Mouse (Mus musculus): ENCODE measurements at regions not wholly inside any gene's neighbourhood (a gene's known extent, or its start where the extent isn't known, plus 50 kb on each side); places are given as distances from the start of the nearest gene placed in this dataset.
A peak's percentile ranks its signal among the peaks of the same experiment; 100 is the strongest.

DNA sequence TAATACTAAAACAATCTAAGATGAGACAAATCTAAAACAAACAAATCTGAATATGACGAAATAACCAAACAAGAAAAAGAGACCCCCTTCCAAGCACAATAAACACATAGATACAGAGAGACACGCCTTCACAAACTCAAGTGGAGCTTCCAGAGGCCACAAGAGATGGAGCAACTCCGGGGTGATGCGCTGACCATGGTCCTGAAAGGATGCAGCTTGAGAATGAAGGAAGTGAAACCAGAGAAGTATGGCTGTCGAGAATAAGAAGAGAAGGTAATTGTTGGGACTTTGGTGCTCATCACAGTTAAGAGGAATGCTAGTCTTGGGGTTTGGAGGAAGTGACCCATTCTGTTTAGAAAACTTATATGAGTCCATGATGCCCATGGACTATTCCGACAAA, 173.1 kb downstream of the Olfm4 start:
- H3K36me3 ChIP-seq (ENCODE audit: insufficient read depth, low read length) = no peaks in the 10 kb centered on the region
- H3K4me1 ChIP-seq (replicated peaks; ENCODE audit: low read depth, low read length) = no peaks in the 10 kb centered on the region
- no peaks in the 10 kb centered on the region for H3K27me3 ChIP-seq (ENCODE audit: insufficient read depth, low read length)

GRCm38 (mm10) chr14:80169211-80169610, 185.3 kb downstream of the Olfm4 start:
- H3K4me1 ChIP-seq (replicated peaks; ENCODE audit: low read depth, low read length) = peaks cover 4% of the 10 kb centered on the region; the same call in 1 of the 2 replicates
- H3K9me3 ChIP-seq (ENCODE audit: low read length) = 0 out of 2 replicates have a peak, but pooled peaks cover 2% of the 10 kb centered on the region
- H3K36me3 ChIP-seq (ENCODE audit: insufficient read depth, low read length) = no peaks in the 10 kb centered on the region
- H3K27me3 ChIP-seq (ENCODE audit: insufficient read depth, low read length) = peaks cover 17% of the 10 kb centered on the region
- H3K4me3 ChIP-seq (replicated peaks; ENCODE audit: low read length) = no peak overlapping the region
- TF ChIP-seq CTCF (conservative IDR thresholded peaks at IDR 0.05; ENCODE audit: low read length) (no peak), NANOG (IDR thresholded peaks at IDR 0.05; ENCODE audit: borderline replicate concordance, low read length) (no peak), POU5F1 (IDR thresholded peaks at IDR 0.05; ENCODE audit: borderline replicate concordance, low read length) (no peak)

More for the DNA sequence above, 173.1 kb downstream of the Olfm4 start:
- Histone ChIP-seq H3K9me3 (ENCODE audit: low read length) (no peaks in the 10 kb centered on the region), H3K4me3 (replicated peaks; ENCODE audit: low read length) (no peak overlapping the region)
- TF ChIP-seq POU5F1 (IDR thresholded peaks at IDR 0.05; ENCODE audit: borderline replicate concordance, low read length) (no peak), CTCF (conservative IDR thresholded peaks at IDR 0.05; ENCODE audit: low read length) (no peak), NANOG (IDR thresholded peaks at IDR 0.05; ENCODE audit: borderline replicate concordance, low read length) (no peak)

DNA sequence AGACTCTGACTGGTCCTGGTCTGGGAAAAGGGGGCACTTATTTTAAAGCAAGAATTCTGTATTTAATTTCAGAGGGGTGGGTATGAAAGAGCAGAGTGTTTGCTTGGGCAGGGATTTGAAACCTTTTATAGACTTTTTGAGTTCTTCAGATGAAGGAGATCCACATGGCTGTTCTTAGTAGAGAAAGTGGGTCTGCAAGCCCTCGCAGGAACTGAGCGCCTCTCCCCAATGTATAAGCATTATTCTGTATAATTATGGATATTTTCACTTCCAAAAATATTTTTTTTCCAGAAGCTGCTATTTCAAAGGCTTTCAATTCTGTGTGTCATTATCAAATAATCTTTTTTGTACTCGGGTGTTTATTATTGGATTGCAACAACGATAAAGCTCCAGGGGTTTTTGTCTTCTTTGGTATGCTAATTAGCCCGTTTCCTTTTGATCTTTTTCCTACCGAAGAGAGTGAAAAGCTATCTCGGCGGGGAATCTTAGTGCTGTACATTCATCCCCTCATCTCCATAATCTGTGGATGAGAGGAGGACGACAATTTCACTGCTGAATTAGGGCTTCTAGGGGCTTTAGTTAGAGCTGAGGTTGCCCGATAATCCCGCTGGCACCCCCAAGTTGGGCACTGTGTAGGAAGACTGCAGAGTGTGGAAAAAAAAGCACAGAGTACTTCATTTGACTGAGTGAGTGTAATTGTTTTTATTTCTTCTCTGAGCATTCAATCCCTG, 186.7 kb downstream of the Olfm4 start:
- no peak overlapping the region for H3K4me3 ChIP-seq (replicated peaks; ENCODE audit: low read length)
- peaks cover 4% of the 10 kb centered on the region; the same call in 1 of the 2 replicates for H3K4me1 ChIP-seq (replicated peaks; ENCODE audit: low read depth, low read length)
- no peaks in the 10 kb centered on the region for H3K36me3 ChIP-seq (ENCODE audit: insufficient read depth, low read length)
- H3K27me3 ChIP-seq (ENCODE audit: insufficient read depth, low read length) = peaks cover 17% of the 10 kb centered on the region
- TF ChIP-seq NANOG (IDR thresholded peaks at IDR 0.05; ENCODE audit: borderline replicate concordance, low read length) (peak; percentile 7; the same call in 1 of the 2 replicates), POU5F1 (IDR thresholded peaks at IDR 0.05; ENCODE audit: borderline replicate concordance, low read length) (no peak), CTCF (conservative IDR thresholded peaks at IDR 0.05; ENCODE audit: low read length) (no peak)
- H3K9me3 ChIP-seq (ENCODE audit: low read length) = 0 out of 2 replicates have a peak, but pooled peaks cover 2% of the 10 kb centered on the region

DNA sequence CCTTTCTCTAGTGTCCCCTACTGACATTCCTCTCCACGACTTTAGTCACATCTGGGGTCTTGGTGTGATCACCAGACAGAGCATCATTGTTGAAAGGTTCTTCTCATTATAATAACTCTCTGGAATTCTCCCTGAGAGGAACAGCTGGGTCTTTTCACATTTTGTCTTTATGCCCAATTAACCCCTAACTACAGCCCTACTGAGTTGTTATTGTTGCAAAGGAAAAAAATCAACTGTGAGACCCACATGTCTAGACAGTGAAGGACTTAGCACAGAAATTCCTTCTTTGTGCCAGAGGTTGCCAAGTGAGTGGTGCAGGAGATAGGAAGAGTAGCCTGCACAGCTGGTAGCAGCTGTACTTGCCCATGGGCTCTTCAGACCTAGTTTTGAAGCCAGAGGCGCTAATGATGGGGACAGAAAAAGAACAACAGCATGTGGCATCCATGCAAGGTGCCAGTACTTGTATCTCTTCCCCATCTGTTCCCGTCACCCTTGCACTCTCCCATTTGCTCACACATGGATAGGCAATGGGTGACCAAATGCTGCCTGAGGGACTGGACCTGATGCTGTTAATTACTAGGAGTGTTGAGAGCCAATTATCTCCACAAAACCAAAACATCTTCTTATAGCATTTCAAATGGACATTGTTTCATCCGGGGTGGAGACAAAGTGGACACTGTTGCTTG, 189.1 kb downstream of the Olfm4 start:
- TF ChIP-seq POU5F1 (IDR thresholded peaks at IDR 0.05; ENCODE audit: borderline replicate concordance, low read length) (no peak), CTCF (conservative IDR thresholded peaks at IDR 0.05; ENCODE audit: low read length) (no peak)
- no peaks in the 10 kb centered on the region for H3K36me3 ChIP-seq (ENCODE audit: insufficient read depth, low read length)
- no peak overlapping the region for H3K4me3 ChIP-seq (replicated peaks; ENCODE audit: low read length)
- H3K4me1 ChIP-seq (replicated peaks; ENCODE audit: low read depth, low read length) = peaks cover 4% of the 10 kb centered on the region; the same call in 1 of the 2 replicates
- H3K27me3 ChIP-seq (ENCODE audit: insufficient read depth, low read length) = peaks cover 17% of the 10 kb centered on the region
- 0 out of 2 replicates have a peak, but pooled peaks cover 2% of the 10 kb centered on the region for H3K9me3 ChIP-seq (ENCODE audit: low read length)

GRCm38 (mm10) chr14:80176464-80176863, 192.6 kb downstream of the Olfm4 start:
- H3K9me3 ChIP-seq (ENCODE audit: low read length) = no peaks in the 10 kb centered on the region
- no peak overlapping the region for H3K4me3 ChIP-seq (replicated peaks; ENCODE audit: low read length)
- H3K4me1 ChIP-seq (replicated peaks; ENCODE audit: low read depth, low read length) = no peaks in the 10 kb centered on the region
- peaks cover 7% of the 10 kb centered on the region; the same call in 1 of the 2 replicates for H3K27me3 ChIP-seq (ENCODE audit: insufficient read depth, low read length)
- TF ChIP-seq CTCF (conservative IDR thresholded peaks at IDR 0.05; ENCODE audit: low read length) = no peak
- TF ChIP-seq NANOG (IDR thresholded peaks at IDR 0.05; ENCODE audit: borderline replicate concordance, low read length) = no peak
- no peak for TF ChIP-seq POU5F1 (IDR thresholded peaks at IDR 0.05; ENCODE audit: borderline replicate concordance, low read length)
- H3K36me3 ChIP-seq (ENCODE audit: insufficient read depth, low read length) = no peaks in the 10 kb centered on the region

DNA sequence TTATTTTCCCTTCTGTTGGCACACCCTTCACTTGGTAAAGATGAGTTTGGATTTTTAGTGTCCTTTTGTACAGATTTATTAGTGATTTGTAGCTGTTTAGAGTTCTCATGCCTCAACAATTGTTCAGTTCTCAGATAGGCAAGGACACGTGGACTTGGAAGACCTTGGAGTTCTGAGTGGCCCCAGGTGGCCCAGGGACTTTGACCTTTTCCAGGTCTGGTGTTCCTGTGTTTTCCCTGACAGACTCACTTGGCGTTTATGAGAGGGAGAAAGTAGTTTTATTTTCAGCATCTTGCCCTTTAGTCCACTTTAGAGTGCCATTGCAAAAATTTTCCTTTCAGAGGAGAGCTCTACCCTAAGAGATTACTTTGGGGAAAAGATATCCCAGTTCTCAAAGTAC, 211.2 kb downstream of the Olfm4 start:
- no peak overlapping the region for H3K4me3 ChIP-seq (replicated peaks; ENCODE audit: low read length)
- no peaks in the 10 kb centered on the region for H3K4me1 ChIP-seq (replicated peaks; ENCODE audit: low read depth, low read length)
- H3K27me3 ChIP-seq (ENCODE audit: insufficient read depth, low read length) = no peaks in the 10 kb centered on the region
- TF ChIP-seq NANOG (IDR thresholded peaks at IDR 0.05; ENCODE audit: borderline replicate concordance, low read length) = no peak
- TF ChIP-seq CTCF (conservative IDR thresholded peaks at IDR 0.05; ENCODE audit: low read length) = no peak
- no peak for TF ChIP-seq POU5F1 (IDR thresholded peaks at IDR 0.05; ENCODE audit: borderline replicate concordance, low read length)
- no peaks in the 10 kb centered on the region for H3K9me3 ChIP-seq (ENCODE audit: low read length)
- no peaks in the 10 kb centered on the region for H3K36me3 ChIP-seq (ENCODE audit: insufficient read depth, low read length)

DNA sequence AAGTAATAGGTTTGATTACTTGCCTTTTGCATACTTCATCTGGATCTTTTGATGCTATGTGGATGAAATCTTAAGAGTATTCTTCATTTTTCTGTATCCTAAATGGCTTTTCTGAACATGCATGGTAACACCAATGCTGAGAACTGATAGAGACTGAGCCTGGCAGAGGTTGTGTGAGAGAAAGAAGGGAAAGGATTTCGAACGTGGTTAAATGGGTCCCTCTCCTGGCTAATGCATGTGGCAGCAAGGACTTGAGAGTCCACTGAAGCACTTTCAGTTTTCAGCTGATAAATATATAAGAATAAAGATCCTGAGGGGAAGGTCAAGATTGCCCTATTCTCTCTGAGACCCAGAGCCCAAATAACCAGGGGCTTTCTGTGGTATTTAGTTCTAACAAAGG, 229.0 kb downstream of the Olfm4 start:
- Histone ChIP-seq H3K9me3 (ENCODE audit: low read length) (peaks cover 14% of the 10 kb centered on the region), H3K27me3 (ENCODE audit: insufficient read depth, low read length) (no peaks in the 10 kb centered on the region), H3K4me1 (replicated peaks; ENCODE audit: low read depth, low read length) (no peaks in the 10 kb centered on the region), H3K4me3 (replicated peaks; ENCODE audit: low read length) (no peak overlapping the region), H3K36me3 (ENCODE audit: insufficient read depth, low read length) (no peaks in the 10 kb centered on the region)
- TF ChIP-seq NANOG (IDR thresholded peaks at IDR 0.05; ENCODE audit: borderline replicate concordance, low read length) (no peak), POU5F1 (IDR thresholded peaks at IDR 0.05; ENCODE audit: borderline replicate concordance, low read length) (no peak), CTCF (conservative IDR thresholded peaks at IDR 0.05; ENCODE audit: low read length) (no peak)

GRCm38 (mm10) chr14:80213666-80214065, 229.8 kb downstream of the Olfm4 start:
- Histone ChIP-seq H3K9me3 (ENCODE audit: low read length) (peaks cover 14% of the 10 kb centered on the region), H3K27me3 (ENCODE audit: insufficient read depth, low read length) (no peaks in the 10 kb centered on the region), H3K36me3 (ENCODE audit: insufficient read depth, low read length) (no peaks in the 10 kb centered on the region), H3K4me1 (replicated peaks; ENCODE audit: low read depth, low read length) (no peaks in the 10 kb centered on the region), H3K4me3 (replicated peaks; ENCODE audit: low read length) (no peak overlapping the region)
- TF ChIP-seq POU5F1 (IDR thresholded peaks at IDR 0.05; ENCODE audit: borderline replicate concordance, low read length) = no peak
- no peak for TF ChIP-seq CTCF (conservative IDR thresholded peaks at IDR 0.05; ENCODE audit: low read length)
- TF ChIP-seq NANOG (IDR thresholded peaks at IDR 0.05; ENCODE audit: borderline replicate concordance, low read length) = no peak
